8 mouse cellular contexts compared by ENCODE assay signal in the genomic region with DNA sequence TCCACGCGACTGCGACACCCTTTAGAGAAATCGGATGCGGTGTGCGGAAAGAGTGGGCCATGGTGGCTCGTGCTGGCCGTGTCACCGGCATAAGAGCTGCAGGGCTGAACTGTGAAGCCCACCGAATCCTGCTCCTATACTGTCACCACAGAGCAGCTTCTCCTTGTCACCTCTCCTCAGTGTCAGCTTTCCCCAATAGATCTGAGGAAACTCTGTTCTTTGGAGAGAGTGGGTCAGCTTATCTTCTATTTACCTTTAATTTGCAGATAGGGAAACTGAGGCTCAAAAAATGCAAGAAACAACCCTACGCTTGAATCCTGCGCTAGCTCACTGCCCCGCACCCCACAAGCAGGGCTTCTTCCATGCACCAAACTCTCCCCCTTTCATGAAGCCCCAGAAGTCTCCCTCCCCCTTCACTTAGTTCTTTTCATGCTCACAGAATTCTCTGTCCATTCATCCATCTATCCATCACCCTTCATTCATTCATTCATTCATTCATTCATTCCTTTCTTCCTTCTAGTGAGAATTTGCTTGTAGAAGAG. TPM values are rescaled to one million over a fixed set of nuclear protein-coding genes. Genes with fewer than 3 reads are reported as not detected.
DNase-seq lines count a peak whose midpoint lies in the region; ATAC-seq and TF ChIP-seq lines count a peak whose summit lies in the region.

No protein-coding gene starts in this region.

- peak overlapping the region; percentile 96 for H3K27ac ChIP-seq in heart, embryonic 16.5 days (ENCODE audit: low read length)
- H3K27ac ChIP-seq in forebrain, embryonic 16.5 days (ENCODE audit: low read length) = peak overlapping the region; percentile 90
- no peak overlapping the region for H3K27ac ChIP-seq in macrophage

- H3K4me3 ChIP-seq in heart, embryonic 16.5 days (ENCODE audit: low read length) = peak overlapping the region; percentile 79
- H3K4me3 ChIP-seq in G1E (ENCODE audit: low read depth, low read length) = peak overlapping the region; percentile 83
- peak overlapping the region; percentile 83 for H3K4me3 ChIP-seq in forebrain, embryonic 16.5 days (replicated peaks; ENCODE audit: low read length)
- H3K4me3 ChIP-seq in macrophage (ENCODE audit: inconsistent target) = peak overlapping the region; percentile 25

- peaks cover 4% of the 10 kb centered on the region; the same call in 1 of the 2 replicates for H3K9me3 ChIP-seq in heart, embryonic 16.5 days (replicated peaks; ENCODE audit: control insufficient read depth, low read length)
- 0 out of 2 replicates have a peak, but pooled peaks cover 4% of the 10 kb centered on the region for H3K9me3 ChIP-seq in G1E (replicated peaks)
- no peaks in the 10 kb centered on the region; the same call in 1 of the 2 replicates for H3K9me3 ChIP-seq in forebrain, embryonic 16.5 days (ENCODE audit: control insufficient read depth, low read length)

- peak; percentile 44; the same call in 1 of the 2 replicates for ATAC-seq in heart, embryonic 16.5 days (replicated peaks; ENCODE audit: extremely low read depth, insufficient read depth, low FRiP score)
- ATAC-seq in G1E (ENCODE audit: extremely low read depth, insufficient number of reproducible peaks, low FRiP score, poor library complexity, severe bottlenecking) = no peak
- peak; percentile 79 for ATAC-seq in forebrain, embryonic 16.5 days

- WGBS in heart, embryonic 16.5 days = 11% methylated on average over 13 of the region's 13 CpGs
- 11% methylated on average over 13 of the region's 13 CpGs for WGBS in forebrain, embryonic 16.5 days
- 21% methylated on average over 13 of the region's 13 CpGs for WGBS in macrophage (ENCODE audit: missing documents)

- no peak for DNase-seq in heart, adult 11 months
- DNase-seq in G1E (ENCODE audit: low spot score) = no peak
- DNase-seq in thymus, postnatal 14 days = no peak
- no peak for DNase-seq in embryo, embryonic 10 days (ENCODE audit: low spot score)
- DNase-seq in layer of hippocampus, adult 11-12 months (ENCODE audit: low spot score) = no peak

- peak overlapping the region; percentile 84 for H3K4me2 ChIP-seq in heart, embryonic 16.5 days (ENCODE audit: low read depth, low read length)
- peak overlapping the region; percentile 73 for H3K4me2 ChIP-seq in forebrain, embryonic 16.5 days (ENCODE audit: low read length)

- H3K79me2 ChIP-seq in macrophage (ENCODE audit: inconsistent target) = peaks cover 38% of the 10 kb centered on the region

- H3K9ac ChIP-seq in heart, embryonic 16.5 days (ENCODE audit: low read length) = peak overlapping the region; percentile 95
- peak overlapping the region; percentile 97 for H3K9ac ChIP-seq in forebrain, embryonic 16.5 days (replicated peaks; ENCODE audit: low read depth, low read length)

- H3K36me3 ChIP-seq in heart, embryonic 16.5 days (ENCODE audit: control insufficient read depth, insufficient read depth) = no peaks in the 10 kb centered on the region
- no peaks in the 10 kb centered on the region for H3K36me3 ChIP-seq in G1E (replicated peaks)
- H3K36me3 ChIP-seq in forebrain, embryonic 16.5 days (ENCODE audit: control insufficient read depth, insufficient read depth) = no peaks in the 10 kb centered on the region
- H3K36me3 ChIP-seq in macrophage (ENCODE audit: inconsistent target) = no peaks in the 10 kb centered on the region

- no peak for TF ChIP-seq CTCF in G1E (IDR thresholded peaks at IDR 0.05; ENCODE audit: low read depth, low read length)

- H3K27me3 ChIP-seq in heart, embryonic 16.5 days (ENCODE audit: control insufficient read depth, insufficient read depth, low read length) = no peaks in the 10 kb centered on the region
- no peaks in the 10 kb centered on the region for H3K27me3 ChIP-seq in G1E (ENCODE audit: insufficient read depth, low read length)
- H3K27me3 ChIP-seq in forebrain, embryonic 16.5 days (replicated peaks; ENCODE audit: control insufficient read depth, insufficient read depth, low read length) = no peaks in the 10 kb centered on the region

- H3K4me1 ChIP-seq in heart, embryonic 16.5 days (ENCODE audit: control insufficient read depth, insufficient read depth, low read length) = peaks cover 19% of the 10 kb centered on the region
- peaks cover 41% of the 10 kb centered on the region for H3K4me1 ChIP-seq in G1E (ENCODE audit: insufficient read depth, low read depth, low read length)
- peaks cover 26% of the 10 kb centered on the region for H3K4me1 ChIP-seq in forebrain, embryonic 16.5 days (replicated peaks; ENCODE audit: control insufficient read depth, insufficient read depth, low read length)

RNA-seq across cellular contexts. Expression of gene Dennd5a, which starts 0.4 kb away (rescaled TPM):
- 33.6 and 38.8 TPM in 2 replicates for polyA plus RNA-seq in heart, embryonic 16.5 days (2015; fragmentation: Nextera tagmentation; extraction: Ambion mirVana)
- total RNA-seq in G1E (2014; fragmentation: Nextera tagmentation) = 117 and 131 TPM in 2 replicates
- total RNA-seq in G1E (2017) = 70.4 and 74.8 TPM in 2 replicates
- polyA plus RNA-seq in G1E (2012) = 9.2 and 10.1 TPM in 2 replicates
- 42.2 and 47.7 TPM in 2 replicates for polyA plus RNA-seq in forebrain, embryonic 16.5 days (2015; fragmentation: Nextera tagmentation; extraction: Ambion mirVana)
- 100 to 1,000 TPM; 116 to 908 (median 195) TPM for total RNA-seq in macrophage (2018; cell fraction: chromatin; rRNA removed)
- total RNA-seq in macrophage (2018; cell fraction: cytosol; rRNA removed) = 100 to 1,000 TPM in 3 of 26 experiments, 10 to 100 TPM in 23; 49.2 to 143 (median 73.8) TPM
- total RNA-seq in macrophage (2018; cell fraction: nucleus; rRNA removed) = 100 to 1,000 TPM in 19 of 26 experiments, 10 to 100 TPM in 7; 77.2 to 518 (median 143) TPM
- polyA plus RNA-seq in macrophage (2018) = 50.8 to 79.4 TPM (median 79.0 TPM) in 3 replicates

RNA-seq across cellular contexts. Expression of gene Tmem41b, which starts 26.0 kb away (rescaled TPM):
- polyA plus RNA-seq in heart, embryonic 16.5 days (2015; fragmentation: Nextera tagmentation; extraction: Ambion mirVana) = 44.0 and 50.6 TPM in 2 replicates
- total RNA-seq in G1E (2014; fragmentation: Nextera tagmentation) (68.5 and 78.6 TPM in 2 replicates), G1E (2017) (96.3 and 105 TPM in 2 replicates)
- polyA plus RNA-seq in G1E (2012) (20.3 and 22.7 TPM in 2 replicates), macrophage (2018) (49.5 to 57.5 TPM (median 51.3 TPM) in 3 replicates)
- 68.4 and 70.2 TPM in 2 replicates for polyA plus RNA-seq in forebrain, embryonic 16.5 days (2015; fragmentation: Nextera tagmentation; extraction: Ambion mirVana)
- total RNA-seq in macrophage (2018; cell fraction: chromatin; rRNA removed) = 10 to 100 TPM; 28.3 to 95.6 (median 56.4) TPM
- total RNA-seq in macrophage (2018; cell fraction: cytosol; rRNA removed) = 10 to 100 TPM; 48.1 to 68.1 (median 53.5) TPM
- 100 to 1,000 TPM in 2 of 26 experiments, 10 to 100 TPM in 24; 30.4 to 111 (median 71.6) TPM for total RNA-seq in macrophage (2018; cell fraction: nucleus; rRNA removed)

RNA-seq across cellular contexts. Expression of gene Ipo7, which starts 57.4 kb away (rescaled TPM):
- 41.2 and 41.7 TPM in 2 replicates for polyA plus RNA-seq in heart, embryonic 16.5 days (2015; fragmentation: Nextera tagmentation; extraction: Ambion mirVana)
- 98.0 and 100 TPM in 2 replicates for total RNA-seq in G1E (2014; fragmentation: Nextera tagmentation)
- 129 and 157 TPM in 2 replicates for total RNA-seq in G1E (2017)
- 69.2 and 78.3 TPM in 2 replicates for polyA plus RNA-seq in G1E (2012)
- 57.6 and 67.1 TPM in 2 replicates for polyA plus RNA-seq in forebrain, embryonic 16.5 days (2015; fragmentation: Nextera tagmentation; extraction: Ambion mirVana)
- total RNA-seq in macrophage (2018; cell fraction: chromatin; rRNA removed) = 10 to 100 TPM; 42.8 to 90.2 (median 70.0) TPM
- 10 to 100 TPM; 41.7 to 64.7 (median 54.8) TPM for total RNA-seq in macrophage (2018; cell fraction: cytosol; rRNA removed)
- 100 to 1,000 TPM in 3 of 26 experiments, 10 to 100 TPM in 23; 44.1 to 124 (median 60.1) TPM for total RNA-seq in macrophage (2018; cell fraction: nucleus; rRNA removed)
- 47.4 to 71.0 TPM (median 47.9 TPM) in 3 replicates for polyA plus RNA-seq in macrophage (2018)

Comparison
In these comparisons a context has a peak if more than half of its experiments do, and no peak if none do; other contexts are left out.
1. H3K4me3 ChIP-seq: peak in every context shown above with its lines; median percentile 83 in G1E; 83 in forebrain, embryonic 16.5 days; 79 in heart, embryonic 16.5 days; 25 in macrophage.